Mouse (Mus musculus) liver, adult 2 months (tissue): Measurements from ENCODE around the gene Gm21962.

Source experiments
- CTCF ChIP-seq: fragments of 200-500 bp; IDR thresholded peaks from 2 replicates; pipeline ENCODE4 v1.5.1; 2011; ENCODE audit warnings: low read depth, low read length, control low read depth
- POLR2A ChIP-seq: fragments of 200-500 bp; IDR thresholded peaks from 2 replicates; pipeline ENCODE4 v1.6.1; 2011; ENCODE audit warnings: low read length, control low read depth; ENCODE audit not compliant: insufficient read depth; ENCODE audit errors: extremely low read depth

DNA sequence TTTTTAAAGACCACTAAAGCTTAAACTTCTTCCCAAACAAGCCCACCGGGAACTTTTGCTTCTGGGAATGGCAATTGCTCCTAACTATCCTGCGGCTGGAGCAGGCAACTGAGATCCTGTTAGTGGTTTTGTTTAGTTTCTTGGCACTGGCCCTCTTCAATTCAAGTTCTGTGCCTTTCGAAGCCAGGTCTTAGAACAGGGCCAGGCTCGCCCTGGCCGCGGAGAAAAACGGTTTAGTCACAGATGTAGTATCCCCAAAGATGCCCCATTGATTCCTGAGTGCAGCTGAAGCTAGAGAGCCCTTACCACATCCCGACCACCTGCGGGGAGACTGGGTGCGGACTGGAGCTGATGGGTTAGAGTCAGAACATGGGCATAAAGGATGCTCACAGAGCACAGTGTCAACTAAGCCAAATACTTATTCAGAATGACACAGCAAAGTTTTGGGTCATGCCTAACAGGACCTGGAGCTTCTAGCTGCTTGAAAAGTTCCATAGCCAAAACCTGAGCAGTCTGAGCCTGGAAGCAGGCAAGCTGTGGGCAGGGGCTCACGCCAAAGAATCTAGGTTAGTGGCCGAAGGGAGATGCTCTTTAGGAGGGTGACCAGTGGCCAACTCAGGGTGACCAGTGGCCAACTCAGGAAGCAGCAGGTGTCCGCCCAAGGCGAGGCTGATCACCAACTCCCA, 48.3 kb upstream of the Gm21962 start:
- TF ChIP-seq CTCF (no peak), POLR2A (no peak)
